Mouse (Mus musculus): Measurements from ENCODE around the gene Nat14.

- TF ChIP-seq EP300 (IDR thresholded peaks at IDR 0.05; ENCODE audit: low read depth) (no peak), CTCF (IDR thresholded peaks at IDR 0.05; ENCODE audit: low read depth) (no peak)
Observed at GRCm38 (mm10) chr7:4971710-4972109, 49.9 kb downstream of the Nat14 start.
